Mouse (Mus musculus) spleen, adult 18-20 months (tissue): ENCODE data around the gene Rasd1.

ENCODE experiments used
- DNase-seq, 2 experiments: peaks; one replicate each; pipeline ENCODE4 v3.0.0; 2022; ENCODE audit warnings: mixed read lengths in 2 of 2

Rasd1 gene

DNA sequence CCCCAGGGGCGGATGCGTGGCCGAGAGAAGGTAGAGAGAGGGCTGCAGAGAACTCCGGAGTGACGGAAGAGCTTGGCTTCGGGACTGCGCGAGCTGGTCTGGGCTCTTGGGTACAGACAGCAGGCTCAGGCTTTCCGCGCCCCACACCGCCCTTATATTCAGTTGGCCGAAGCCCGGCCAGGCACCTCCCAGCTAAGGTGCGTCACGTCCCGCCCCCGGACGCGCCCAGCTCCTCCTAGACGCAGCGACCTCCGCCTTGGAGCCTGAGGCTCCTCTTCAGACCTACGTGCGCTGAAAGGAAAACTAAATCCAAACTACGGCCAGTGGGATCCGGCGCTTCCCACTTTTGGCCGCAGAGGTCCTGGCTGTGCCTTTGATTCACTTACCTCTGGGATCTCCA, at the start of gene Rasd1:
Rasd1 (minus strand) TSS at position 127 of the 400 bp plus-strand sequence.
- DNase-seq = peak; percentile 74 to 79

DNA sequence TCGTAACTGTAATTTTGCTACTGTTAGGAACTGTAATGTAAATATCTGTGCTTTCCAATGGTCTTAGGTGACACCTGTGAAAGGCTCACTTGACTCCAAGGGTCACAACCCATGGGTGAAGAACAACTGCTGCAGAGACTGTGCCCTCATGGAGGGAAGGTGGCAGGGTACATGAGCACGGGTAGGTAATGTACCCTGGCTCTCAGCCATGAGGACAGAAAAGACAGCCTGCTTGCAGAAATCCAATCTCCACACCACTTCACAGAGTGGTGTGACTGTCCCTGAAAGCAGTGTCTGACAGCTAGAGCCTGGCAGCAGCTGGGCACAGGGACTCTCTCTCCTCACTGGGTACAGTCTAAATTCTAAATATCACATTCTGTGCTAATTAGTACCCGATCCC, 46.8 kb upstream of the Rasd1 start:
- no peak for DNase-seq

GRCm38 (mm10) chr11:60009451-60009850, 44.7 kb upstream of the Rasd1 start:
- no peak for DNase-seq

DNA sequence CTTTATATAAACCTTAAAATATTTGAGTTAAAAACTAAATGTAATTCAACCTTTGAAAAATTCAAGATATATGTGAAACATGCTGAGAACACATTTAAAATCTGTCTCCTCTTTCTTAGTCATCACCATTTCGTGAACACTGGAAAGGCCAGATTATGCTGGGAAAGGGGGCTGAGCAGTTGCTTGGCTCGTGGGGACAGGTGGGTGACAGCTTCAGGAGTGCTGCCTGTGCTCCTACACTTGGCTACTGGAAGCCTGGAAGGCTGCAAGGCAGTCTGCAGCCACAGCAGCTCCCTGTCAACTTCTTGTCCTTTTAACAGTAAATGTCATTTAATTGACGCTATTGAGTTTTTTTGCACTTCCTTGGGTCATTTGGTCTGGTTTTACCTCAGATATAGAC, 41.1 kb upstream of the Rasd1 start:
- DNase-seq = no peak

DNA sequence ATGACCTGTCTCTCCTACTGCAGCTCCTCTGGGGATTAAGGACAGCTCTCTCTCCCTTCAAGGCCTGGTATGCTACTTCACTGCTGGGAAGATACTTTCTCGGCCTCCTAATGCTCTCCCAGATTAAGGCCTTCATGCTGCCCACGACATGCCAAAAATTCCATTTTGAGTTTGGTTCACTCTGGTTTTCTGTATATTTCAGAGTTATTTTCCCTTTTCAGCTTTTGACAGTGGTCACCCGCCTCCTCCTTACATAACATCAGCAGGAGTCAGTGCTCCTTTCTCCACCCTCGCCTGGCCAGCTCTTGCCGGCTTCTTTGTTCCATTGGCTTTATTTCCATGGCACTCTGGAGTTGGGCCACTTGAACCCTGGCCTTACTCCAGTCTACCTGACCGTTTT, 40.0 kb upstream of the Rasd1 start:
- no peak for DNase-seq

- DNase-seq = no peak
Measured at GRCm38 (mm10) chr11:60003811-60004210, 39.1 kb upstream of the Rasd1 start.

- no peak for DNase-seq
Measured at GRCm38 (mm10) chr11:60001231-60001980, 36.7 kb upstream of the Rasd1 start.

DNA sequence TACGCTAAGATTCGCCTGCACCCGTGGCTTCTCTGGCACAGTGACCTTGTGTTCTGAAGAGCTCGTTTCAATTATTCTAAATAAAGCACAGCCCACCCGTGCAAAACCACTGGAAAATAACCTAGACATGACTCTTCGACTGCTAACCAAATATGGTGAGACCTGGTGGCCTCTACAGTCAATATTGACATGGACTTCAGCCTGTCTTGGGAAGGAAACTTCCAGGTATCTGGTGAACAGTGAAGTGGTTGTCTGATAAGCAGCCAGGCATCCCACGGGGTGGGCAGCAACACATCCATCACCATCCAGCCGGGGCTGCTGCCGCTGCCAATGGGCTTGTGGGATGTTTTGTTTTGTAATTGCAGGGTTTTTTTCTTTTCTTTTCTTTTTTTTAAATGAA, 29.6 kb upstream of the Rasd1 start:
- DNase-seq = no peak

DNA sequence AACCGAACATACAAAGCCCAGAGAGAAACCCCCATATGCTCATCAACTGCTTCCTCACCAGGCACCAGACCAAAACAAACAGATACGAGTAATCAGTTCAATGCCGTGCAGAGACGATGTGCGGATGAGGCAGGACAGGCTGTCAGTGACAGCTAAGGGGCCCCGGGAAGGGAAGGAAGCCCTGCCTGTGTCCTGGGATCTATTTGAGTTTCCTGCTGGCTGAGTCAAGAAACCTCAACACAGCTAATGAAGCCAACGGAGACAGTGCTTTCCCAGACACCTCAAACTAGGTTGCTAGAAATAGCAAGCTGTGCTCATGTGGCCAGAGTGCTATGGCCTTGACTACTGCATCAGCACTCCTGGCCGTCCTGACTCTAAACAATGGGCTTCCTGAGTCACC, 26.6 kb upstream of the Rasd1 start:
- no peak for DNase-seq

DNA sequence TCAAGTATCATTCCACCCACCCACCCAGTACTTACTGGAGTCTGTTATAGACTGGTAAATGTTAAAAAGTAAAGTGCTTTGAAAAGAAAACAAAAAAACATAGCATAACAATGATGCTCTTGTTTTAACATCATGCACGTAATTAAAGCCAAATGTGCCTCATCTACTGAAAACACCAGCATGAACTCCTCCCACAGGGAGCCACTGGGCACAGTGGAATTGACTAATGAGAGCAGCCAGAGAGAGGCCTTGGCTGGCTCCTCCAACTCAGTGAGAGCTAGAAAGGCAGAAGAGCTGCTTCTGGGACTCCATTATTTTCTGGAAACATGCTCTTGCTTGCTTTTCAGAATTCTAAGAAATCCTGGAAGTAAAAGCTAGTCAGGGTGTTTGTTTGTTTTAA, 24.7 kb upstream of the Rasd1 start:
- no peak for DNase-seq

DNA sequence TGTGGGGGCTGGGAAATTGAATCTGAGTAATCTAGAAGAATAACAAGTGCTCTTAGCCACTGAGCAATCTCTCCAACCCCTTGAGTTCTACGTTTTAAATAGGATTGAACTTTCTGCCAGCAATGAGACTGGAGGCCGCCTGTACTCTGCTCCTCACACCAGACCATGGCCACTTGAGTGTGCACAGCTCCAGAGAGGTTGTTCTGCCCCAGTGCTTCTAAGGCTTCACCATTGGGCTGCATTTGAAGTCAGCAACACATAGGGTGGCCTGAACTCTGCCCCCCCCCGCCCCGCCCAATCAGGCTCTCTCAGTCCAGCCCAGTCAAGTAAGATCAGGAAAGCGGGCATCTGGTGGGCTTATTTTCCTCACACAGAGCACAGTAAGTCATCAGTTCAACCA, 13.1 kb upstream of the Rasd1 start:
- DNase-seq = no peak

GRCm38 (mm10) chr11:59975241-59975640, 10.5 kb upstream of the Rasd1 start:
- no peak for DNase-seq

DNA sequence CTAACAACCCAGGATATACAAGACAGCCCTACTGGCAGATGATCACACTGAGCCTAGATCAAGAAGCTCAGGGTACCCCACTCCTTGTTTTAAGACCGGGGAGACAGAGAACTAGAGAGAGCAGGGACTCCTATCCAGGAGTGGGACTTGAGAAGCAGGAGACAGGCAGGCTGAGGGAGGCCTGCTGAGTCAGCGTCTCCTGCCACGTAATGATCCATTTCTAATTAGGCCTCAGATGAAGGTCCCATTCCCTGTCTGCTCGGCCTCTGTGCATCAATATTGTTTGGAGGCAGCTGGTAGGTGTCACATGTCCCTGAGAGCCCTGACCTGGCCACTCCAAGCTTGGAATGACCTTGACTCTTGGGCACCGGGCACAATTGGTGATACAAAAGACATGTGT, 8.6 kb upstream of the Rasd1 start:
- no peak for DNase-seq

DNA sequence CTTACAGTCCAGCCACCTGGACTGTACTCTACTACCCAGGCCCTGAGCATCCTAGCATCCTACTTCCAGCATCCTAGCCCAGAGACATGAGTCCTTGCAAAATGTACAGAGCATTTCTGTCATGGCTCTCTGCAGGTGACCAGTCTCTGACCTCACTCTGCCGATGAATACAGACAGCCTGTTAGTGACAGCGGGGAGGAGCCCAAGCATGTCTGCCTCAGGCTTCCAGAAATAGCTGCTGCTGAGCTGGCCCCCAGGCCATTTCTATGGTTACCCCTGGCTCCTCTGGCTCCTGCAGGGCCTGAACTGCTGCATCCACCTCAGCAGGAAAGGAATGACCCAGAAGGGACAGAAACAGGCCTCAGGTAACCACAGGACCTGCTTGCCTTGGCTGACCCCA, 6.9 kb upstream of the Rasd1 start:
- DNase-seq = no peak

- DNase-seq = no peak
Measured at GRCm38 (mm10) chr11:59970780-59971179, 6.0 kb upstream of the Rasd1 start.

DNA sequence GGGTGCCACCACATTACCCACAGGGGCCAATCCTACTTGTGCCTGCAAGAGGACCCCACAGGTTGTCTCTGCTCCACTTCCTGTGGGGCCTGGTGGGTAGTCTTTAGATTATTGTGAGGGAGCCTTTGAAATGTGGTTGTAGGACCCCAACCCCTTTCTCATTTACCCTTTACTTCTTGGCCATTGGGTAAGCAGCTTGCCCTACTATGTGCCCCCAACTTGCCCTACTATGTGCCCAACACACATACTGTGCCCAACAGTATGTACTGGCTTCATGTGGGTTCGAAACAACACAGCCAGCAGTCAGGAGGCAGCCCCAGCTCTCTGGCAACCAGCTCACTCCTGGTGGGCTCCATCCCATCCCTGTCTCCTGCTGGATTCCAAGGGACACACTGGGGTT, 3.0 kb upstream of the Rasd1 start:
- no peak for DNase-seq

GRCm38 (mm10) chr11:59966102-59966483, 1.3 kb upstream of the Rasd1 start:
- no peak for DNase-seq

DNA sequence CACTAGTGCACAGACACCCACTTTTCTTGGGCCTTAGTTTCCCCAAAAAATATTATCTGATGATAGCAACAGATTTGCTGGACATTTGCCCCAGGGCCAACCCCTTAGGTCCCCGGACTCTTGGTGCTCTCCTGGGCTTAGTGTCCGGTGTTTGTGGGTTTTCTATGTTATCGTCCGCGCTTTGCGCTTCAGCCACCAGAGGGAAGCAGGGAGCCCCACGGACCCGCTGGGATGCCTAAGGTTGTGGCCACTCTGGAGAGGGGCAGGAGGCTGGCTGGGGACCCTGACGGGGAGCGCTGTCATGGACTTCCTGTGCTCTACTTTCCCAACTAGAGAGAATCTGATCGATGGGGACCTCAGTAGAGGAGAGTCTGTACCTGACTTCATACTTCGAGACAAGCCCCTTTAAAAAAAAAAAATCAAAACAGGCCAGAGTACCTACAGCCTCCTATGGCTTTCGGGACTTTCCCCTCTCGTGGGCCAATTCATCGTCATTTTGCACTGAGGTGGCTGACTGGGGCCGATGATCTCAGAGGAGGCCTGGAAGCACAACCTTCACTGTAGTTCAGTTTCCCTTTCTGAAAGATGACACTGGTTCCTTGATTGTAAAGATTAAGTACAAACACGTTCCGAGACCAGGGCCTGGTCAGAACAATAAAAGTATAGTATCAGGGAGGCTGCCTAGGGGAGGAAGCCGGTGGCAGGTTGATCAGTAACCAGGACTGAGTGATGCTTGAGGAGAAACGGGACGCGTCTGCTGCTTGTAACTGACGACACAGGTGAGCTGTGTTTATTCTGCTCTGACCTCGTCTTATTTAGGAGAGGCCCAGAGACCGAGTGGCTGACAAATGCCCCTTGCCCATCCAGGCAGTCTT, 720 bp upstream of the Rasd1 start:
- peak; percentile 52 to 77 for DNase-seq

GRCm38 (mm10) chr11:59964163-59964758, 483 bp downstream of the Rasd1 start:
- peak in 1 of 2 experiments; percentile 26 for DNase-seq

DNA sequence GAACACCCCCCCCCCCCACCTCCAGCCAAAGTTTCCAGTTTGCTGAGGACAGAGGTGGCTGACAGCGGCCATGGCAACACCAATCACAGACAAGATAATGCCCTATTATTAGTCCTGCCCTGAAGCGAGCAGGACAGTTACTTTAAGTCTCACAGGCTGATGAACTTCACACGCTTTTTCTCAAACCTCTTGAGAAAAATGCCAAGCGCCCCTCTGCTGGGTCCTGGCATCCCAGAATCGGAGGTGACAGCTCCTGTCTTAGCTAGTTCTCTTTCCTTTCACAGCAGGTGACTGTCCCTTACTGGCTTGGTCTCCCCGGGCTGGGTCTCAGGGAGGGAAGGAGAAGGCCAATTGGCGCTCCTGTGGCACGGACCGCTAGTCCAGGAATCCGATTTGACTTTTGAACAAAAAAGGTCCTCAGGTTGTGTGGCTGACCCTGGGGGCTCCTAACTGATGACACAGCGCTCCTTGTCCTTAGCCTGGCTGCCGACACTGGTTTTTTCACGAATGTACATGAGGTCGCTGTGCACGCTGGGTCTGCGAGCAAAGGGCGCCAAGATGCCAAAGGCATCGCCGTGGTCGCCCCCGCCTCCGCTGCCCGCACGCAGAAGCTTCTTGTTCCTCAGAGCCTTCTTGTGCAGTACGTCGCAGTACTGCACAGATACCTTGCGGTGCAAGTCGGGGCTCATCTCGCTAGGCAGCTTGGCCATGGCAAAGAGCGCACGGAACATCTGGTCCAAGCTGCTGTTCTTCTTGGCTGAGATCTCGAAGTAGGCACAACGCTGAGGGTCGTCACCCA, 1.2 kb downstream of the Rasd1 start:
- no peak for DNase-seq

DNA sequence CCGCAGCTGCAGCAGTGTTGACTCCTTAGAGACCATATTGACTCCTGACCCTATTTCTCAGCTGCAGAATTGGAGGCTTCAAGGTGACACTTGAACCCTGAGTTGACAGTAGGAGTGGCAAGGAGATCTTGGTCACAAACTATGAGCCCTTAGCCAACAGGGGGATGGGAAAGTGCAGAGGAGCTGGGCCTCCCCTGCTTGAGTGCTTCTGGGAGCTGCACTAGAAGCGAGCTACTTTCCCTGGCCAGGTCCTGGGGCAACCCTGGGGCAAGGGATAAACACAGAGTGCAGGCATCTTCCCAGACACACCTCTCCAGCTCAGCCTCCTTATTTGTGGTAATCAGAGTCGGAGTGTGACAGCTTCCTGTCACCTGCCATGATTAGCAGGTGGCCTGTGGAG, 2.2 kb downstream of the Rasd1 start:
- no peak for DNase-seq

GRCm38 (mm10) chr11:59961338-59961875, 3.3 kb downstream of the Rasd1 start:
- DNase-seq = no peak
